Mouse (Mus musculus) spleen, adult 12 weeks (tissue): ENCODE results near the gene Il1f9.
"Not testable (repeated sequence)": the region's sequence is repeated elsewhere in the genome, so short reads cannot be mapped to it uniquely, and the experiment has no call there.

Source experiments
- DNase-seq: peaks from one replicate; pipeline ENCODE4 v3.0.0; 2022; ENCODE audit warnings: low spot score

The Il1f9 gene

GRCm38 (mm10) chr2:24186176-24186575 is at the start of gene Il1f9:
Gene Il1f9, plus strand, starts transcription at chr2:24186476.
- DNase-seq: no peak

GRCm38 (mm10) chr2:24152861-24153260 is 33.4 kb upstream of the Il1f9 start, which contains the start of gene Il1f8:
Gene Il1f8, plus strand, starts transcription at chr2:24153161.
- DNase-seq: no peak

- not testable (repeated sequence) for DNase-seq
These were observed 4.5 kb upstream of the Il1f9 start for GRCm38 (mm10) chr2:24181683-24182331.

GRCm38 (mm10) chr2:24182423-24183147 is 3.7 kb upstream of the Il1f9 start:
- DNase-seq: not testable (repeated sequence)

- not testable (repeated sequence) for DNase-seq
These were observed 2.2 kb upstream of the Il1f9 start for GRCm38 (mm10) chr2:24184092-24184491.

- no peak for DNase-seq
These were observed 1.3 kb downstream of the Il1f9 start for GRCm38 (mm10) chr2:24187585-24187984.

- DNase-seq: no peak
These were observed 1.9 kb downstream of the Il1f9 start for GRCm38 (mm10) chr2:24188189-24188588.

GRCm38 (mm10) chr2:24215118-24215517 is 28.8 kb downstream of the Il1f9 start, which contains the start of gene Il1f6:
Gene Il1f6, plus strand, starts transcription at chr2:24215418.
- no peak for DNase-seq

GRCm38 (mm10) chr2:24227191-24227590 is 40.9 kb downstream of the Il1f9 start:
- no peak for DNase-seq
